Mouse (Mus musculus) heart, embryonic 10.5 days (tissue): ENCODE data around the gene Meltf. TPM values are rescaled to one million over a fixed set of nuclear protein-coding genes. Genes with fewer than 3 reads are reported as not detected.

Experiments
- DNase-seq: peaks from one replicate; pipeline ENCODE4 v3.0.0-alpha.2; 2017; ENCODE audit warnings: low spot score
- H3K27ac ChIP-seq: fragments of 300-500 bp; sonication (generic); 2 replicates; pipeline ENCODE4 v1.5.1; 2016; ENCODE audit warnings: mild to moderate bottlenecking
- H3K27me3 ChIP-seq: fragments of 300-500 bp; sonication (generic); 2 replicates; pipeline ENCODE4 v1.6.1; 2016; ENCODE audit warnings: mild to moderate bottlenecking; ENCODE audit not compliant: poor library complexity, insufficient read depth, severe bottlenecking
- H3K36me3 ChIP-seq: fragments of 300-500 bp; sonication (generic); 2 replicates; pipeline ENCODE4 v1.6.1; 2016; ENCODE audit warnings: mild to moderate bottlenecking, moderate library complexity
- H3K4me1 ChIP-seq: fragments of 300-500 bp; sonication (generic); 2 replicates; pipeline ENCODE4 v1.6.1; 2016; ENCODE audit warnings: mild to moderate bottlenecking
- H3K4me3 ChIP-seq: fragments of 300-500 bp; sonication (generic); 2 replicates; pipeline ENCODE4 v1.5.1; 2016; ENCODE audit warnings: mild to moderate bottlenecking, moderate library complexity
- H3K9me3 ChIP-seq: fragments of 300-500 bp; sonication (generic); 2 replicates; pipeline ENCODE4 v1.6.1; 2016; ENCODE audit warnings: mild to moderate bottlenecking, moderate library complexity
- WGBS: fragments of 180-500 bp; shearing (Covaris S2); methylation state at CpG from one replicate; pipeline ENCODE4 v1.1.7; 2016; 5-methylcytosine and 5-hydroxymethylcytosine counted together
- polyA plus RNA-seq: library from polyadenylated mRNA; unstranded; fragments of >200 nt; fragmentation: Nextera tagmentation; extraction: Ambion mirVana; gene quantifications from 2 replicates; pipeline ENCODE4 v1.2.1, GENCODE M21; 2016

Gene Meltf
- polyA plus RNA-seq, 1 experiment from 2014 or later: 0.34 TPM

- WGBS: 90% methylated on average over 8 of the region's 8 CpGs
- Histone ChIP-seq H3K9me3 (no peaks in the 10 kb centered on the region), H3K27me3 (no peaks in the 10 kb centered on the region), H3K27ac (no peak overlapping the region), H3K4me1 (peaks cover 13% of the 10 kb centered on the region), H3K36me3 (peaks cover 40% of the 10 kb centered on the region), H3K4me3 (no peak overlapping the region)
- peak; percentile 51 for DNase-seq
Measured at GRCm38 (mm10) chr16:31873721-31874120, 4.9 kb upstream of the Meltf start.

GRCm38 (mm10) chr16:31875391-31875790 is 3.2 kb upstream of the Meltf start:
- WGBS: 87% methylated on average over 4 of the region's 4 CpGs
- peaks cover 15% of the 10 kb centered on the region for H3K27me3 ChIP-seq
- H3K9me3 ChIP-seq: no peaks in the 10 kb centered on the region
- H3K27ac ChIP-seq: no peak overlapping the region
- peak; percentile 43 for DNase-seq
- H3K36me3 ChIP-seq: peaks cover 28% of the 10 kb centered on the region
- no peak overlapping the region for H3K4me3 ChIP-seq
- H3K4me1 ChIP-seq: peaks cover 17% of the 10 kb centered on the region

- DNase-seq: peak; percentile 28
- peaks cover 25% of the 10 kb centered on the region for H3K36me3 ChIP-seq
- H3K27ac ChIP-seq: no peak overlapping the region
- no peaks in the 10 kb centered on the region for H3K9me3 ChIP-seq
- H3K4me3 ChIP-seq: no peak overlapping the region
- peaks cover 15% of the 10 kb centered on the region for H3K27me3 ChIP-seq
- WGBS: 60% methylated on average over 10 of the region's 10 CpGs
- peaks cover 17% of the 10 kb centered on the region for H3K4me1 ChIP-seq
Measured at GRCm38 (mm10) chr16:31876386-31876785, 2.2 kb upstream of the Meltf start.

DNA sequence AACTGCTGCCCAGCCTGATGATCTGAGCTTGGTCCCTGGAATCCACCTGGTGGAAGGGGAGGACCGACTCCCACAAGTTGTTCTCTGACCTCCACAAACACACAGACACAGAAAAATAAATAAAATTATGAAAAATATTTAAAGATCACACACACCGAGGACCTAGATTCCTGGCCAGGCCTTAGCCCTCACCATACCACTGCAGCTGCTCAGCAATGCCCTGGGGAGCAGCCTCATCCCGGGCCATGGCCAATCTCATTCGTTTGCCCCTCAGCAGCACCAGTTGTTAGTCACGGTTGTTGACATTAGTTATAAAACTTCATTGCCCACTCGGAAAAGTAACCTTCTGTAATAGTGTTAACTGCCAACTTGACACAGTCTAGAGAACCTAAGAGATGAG is 558 bp upstream of the Meltf start:
- Histone ChIP-seq H3K4me3 (no peak overlapping the region), H3K4me1 (peaks cover 32% of the 10 kb centered on the region), H3K9me3 (no peaks in the 10 kb centered on the region), H3K36me3 (peaks cover 14% of the 10 kb centered on the region), H3K27me3 (peaks cover 19% of the 10 kb centered on the region), H3K27ac (no peak overlapping the region)
- 75% methylated on average over 6 of the region's 6 CpGs for WGBS
- peak; percentile 10 for DNase-seq

DNA sequence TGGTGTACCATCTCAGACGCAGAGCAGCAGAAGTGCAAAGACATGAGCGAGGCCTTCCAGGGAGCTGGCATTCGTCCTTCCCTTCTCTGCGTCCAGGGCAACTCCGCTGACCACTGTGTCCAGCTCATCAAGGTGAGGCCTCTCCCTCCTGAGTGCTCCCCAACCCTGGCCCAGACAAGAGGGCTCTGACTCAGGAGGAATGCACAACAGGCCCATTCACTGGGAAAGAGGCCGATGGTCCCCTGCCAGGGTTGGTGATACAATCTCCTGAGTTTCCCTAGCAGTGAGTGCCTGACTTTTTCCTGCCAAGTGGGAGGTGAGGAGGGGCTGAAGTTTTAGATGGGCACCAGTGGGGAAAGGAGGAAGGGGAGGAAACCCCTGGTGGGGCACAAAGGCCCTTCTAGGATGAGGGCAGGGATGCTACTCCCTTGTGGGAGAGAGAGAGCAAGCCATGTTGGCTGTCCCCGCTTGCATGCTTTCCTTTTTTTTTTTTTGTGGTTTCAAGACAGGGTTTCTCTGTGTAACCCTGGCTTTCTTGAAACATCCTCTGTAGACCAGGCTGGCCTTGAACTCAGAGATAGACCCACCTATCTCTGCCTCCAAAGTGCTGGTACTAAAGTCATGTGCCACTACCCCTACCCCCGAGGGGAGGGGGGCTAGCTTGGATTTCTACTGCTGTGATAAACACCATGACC is 1.7 kb downstream of the Meltf start:
- H3K9me3 ChIP-seq: no peaks in the 10 kb centered on the region
- H3K4me3 ChIP-seq: no peak overlapping the region
- 76% methylated on average over 8 of the region's 8 CpGs for WGBS
- DNase-seq: peak; percentile 67
- H3K27ac ChIP-seq: no peak overlapping the region
- H3K36me3 ChIP-seq: no peaks in the 10 kb centered on the region
- peaks cover 54% of the 10 kb centered on the region for H3K4me1 ChIP-seq
- peaks cover 25% of the 10 kb centered on the region for H3K27me3 ChIP-seq

- H3K27ac ChIP-seq: peak overlapping the region; percentile 26; the same call in 1 of the 2 replicates
- peaks cover 47% of the 10 kb centered on the region for H3K4me1 ChIP-seq
- WGBS: 46% methylated on average over 9 of the region's 9 CpGs
- no peaks in the 10 kb centered on the region for H3K36me3 ChIP-seq
- H3K27me3 ChIP-seq: peaks cover 31% of the 10 kb centered on the region
- no peak overlapping the region for H3K4me3 ChIP-seq
- DNase-seq: no peak
- no peaks in the 10 kb centered on the region for H3K9me3 ChIP-seq
Measured at GRCm38 (mm10) chr16:31882381-31882908, 3.8 kb downstream of the Meltf start.

- H3K9me3 ChIP-seq: no peaks in the 10 kb centered on the region
- H3K4me1 ChIP-seq: peaks cover 47% of the 10 kb centered on the region
- no peak for DNase-seq
- no peaks in the 10 kb centered on the region for H3K36me3 ChIP-seq
- H3K27ac ChIP-seq: no peak overlapping the region
- H3K4me3 ChIP-seq: no peak overlapping the region; the same call in 1 of the 2 replicates
- H3K27me3 ChIP-seq: peaks cover 37% of the 10 kb centered on the region
- WGBS: 62% methylated on average over 14 of the region's 14 CpGs
Measured at GRCm38 (mm10) chr16:31883302-31883701, 4.7 kb downstream of the Meltf start.

DNA sequence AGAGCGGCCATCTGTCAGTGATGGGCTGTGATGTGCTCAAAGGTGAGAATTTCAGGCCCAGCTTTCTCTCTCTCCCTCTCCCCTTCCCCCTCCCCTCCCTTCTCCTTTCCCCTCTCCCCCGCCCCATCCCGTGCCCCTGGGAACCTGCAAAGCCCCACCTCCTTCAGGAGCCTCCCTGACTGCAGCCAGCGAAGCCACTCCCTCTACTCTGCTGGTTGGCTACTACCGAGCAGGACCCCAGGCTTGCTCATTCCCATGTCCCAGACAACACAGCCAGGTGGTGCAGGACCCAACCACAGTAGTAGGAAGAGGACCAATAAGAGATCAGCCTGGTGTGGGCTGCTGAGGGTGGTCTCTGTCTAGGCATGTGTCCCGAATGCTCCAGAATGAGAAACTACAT is 5.3 kb downstream of the Meltf start:
- H3K9me3 ChIP-seq: no peaks in the 10 kb centered on the region
- no peak for DNase-seq
- peak overlapping the region; percentile 39; the same call in 1 of the 2 replicates for H3K27ac ChIP-seq
- WGBS: 13% methylated on average over 6 of the region's 6 CpGs
- no peaks in the 10 kb centered on the region for H3K36me3 ChIP-seq
- H3K27me3 ChIP-seq: peaks cover 37% of the 10 kb centered on the region
- peak overlapping the region; percentile 28 for H3K4me3 ChIP-seq
- peaks cover 42% of the 10 kb centered on the region for H3K4me1 ChIP-seq

- no peaks in the 10 kb centered on the region for H3K9me3 ChIP-seq
- no peak overlapping the region for H3K27ac ChIP-seq
- H3K36me3 ChIP-seq: no peaks in the 10 kb centered on the region
- peaks cover 10% of the 10 kb centered on the region; the same call in 1 of the 2 replicates for H3K27me3 ChIP-seq
- 80% methylated on average over 7 of the region's 7 CpGs for WGBS
- H3K4me3 ChIP-seq: no peak overlapping the region
- DNase-seq: no peak
- H3K4me1 ChIP-seq: peaks cover 22% of the 10 kb centered on the region
Measured at GRCm38 (mm10) chr16:31890907-31891306, 12.3 kb downstream of the Meltf start.

DNA sequence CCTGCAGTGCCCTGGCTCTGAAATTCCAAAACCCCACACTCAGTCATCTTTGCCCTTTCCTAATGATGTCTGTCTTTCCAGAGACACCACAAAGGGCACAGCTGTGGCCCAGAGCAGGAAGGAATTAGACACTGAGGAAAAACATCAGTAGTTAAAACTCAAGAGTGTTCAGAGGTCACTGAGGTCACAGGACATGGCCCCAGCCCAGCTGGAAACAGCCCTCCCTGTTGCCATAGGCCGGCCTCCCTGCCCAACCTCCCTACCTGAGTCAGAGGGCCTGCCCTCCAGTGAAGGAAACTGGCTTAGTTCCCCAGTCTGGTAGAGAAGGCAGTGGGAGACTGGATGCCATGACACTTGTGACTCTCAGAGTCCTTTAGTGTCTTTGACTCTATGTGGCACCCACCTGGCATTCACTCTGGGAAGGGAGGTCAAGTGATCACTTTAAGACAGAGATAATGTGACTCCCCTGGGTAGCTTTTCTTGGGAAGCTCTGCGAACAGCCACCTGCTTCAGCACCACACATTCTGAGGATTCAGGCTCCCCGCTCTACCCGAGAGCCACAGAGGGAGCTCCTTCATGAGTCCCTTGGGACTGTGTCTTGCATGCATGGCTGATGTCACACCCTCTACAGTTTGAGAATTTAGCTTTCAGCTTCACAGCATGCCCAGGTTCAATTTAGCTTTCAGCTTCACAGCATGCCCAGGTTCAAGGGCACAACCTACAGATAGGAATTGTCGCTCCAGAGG is 15.0 kb downstream of the Meltf start:
- Histone ChIP-seq H3K27me3 (peaks cover 3% of the 10 kb centered on the region; the same call in 1 of the 2 replicates), H3K36me3 (no peaks in the 10 kb centered on the region), H3K4me1 (peaks cover 33% of the 10 kb centered on the region), H3K27ac (0 out of 2 replicates have a peak overlapping the region, but pooled peaks have one; percentile 60), H3K9me3 (no peaks in the 10 kb centered on the region), H3K4me3 (no peak overlapping the region)
- DNase-seq: no peak
- WGBS: 64% methylated on average over 5 of the region's 5 CpGs

- DNase-seq: peak; percentile 86
Measured at GRCm38 (mm10) chr16:31896971-31897774, 18.6 kb downstream of the Meltf start.

GRCm38 (mm10) chr16:31898546-31899326 is 20.1 kb downstream of the Meltf start:
- peaks cover 12% of the 10 kb centered on the region for H3K4me1 ChIP-seq
- 86% methylated on average over 18 of the region's 18 CpGs for WGBS
- no peaks in the 10 kb centered on the region for H3K36me3 ChIP-seq
- no peak overlapping the region for H3K27ac ChIP-seq
- no peak for DNase-seq
- 0 out of 2 replicates have a peak, but pooled peaks cover 3% of the 10 kb centered on the region for H3K27me3 ChIP-seq
- H3K4me3 ChIP-seq: no peak overlapping the region
- H3K9me3 ChIP-seq: 0 out of 2 replicates have a peak, but pooled peaks cover 6% of the 10 kb centered on the region

More at GRCm38 (mm10) chr16:31896971-31897774, 18.6 kb downstream of the Meltf start:
- H3K36me3 ChIP-seq: no peaks in the 10 kb centered on the region
- H3K27me3 ChIP-seq: 0 out of 2 replicates have a peak, but pooled peaks cover 3% of the 10 kb centered on the region
- H3K4me1 ChIP-seq: peaks cover 27% of the 10 kb centered on the region
- 13% methylated on average over 29 of the region's 29 CpGs for WGBS
- peak overlapping the region; percentile 59 for H3K27ac ChIP-seq
- H3K9me3 ChIP-seq: 0 out of 2 replicates have a peak, but pooled peaks cover 6% of the 10 kb centered on the region
- peak overlapping the region; percentile 50 for H3K4me3 ChIP-seq
